Mouse (Mus musculus) megakaryocyte, adult 5-6 weeks (primary cell): ENCODE measurements around the gene Cyp2f2. TPM values are rescaled to one million over a fixed set of nuclear protein-coding genes. Genes with fewer than 3 reads are reported as not detected.

ENCODE experiments used
- ATAC-seq: 2 replicates; pipeline ENCODE4 v1.8.0; 2016; ENCODE audit warnings: mild to moderate bottlenecking, inconsistent platforms; ENCODE audit not compliant: poor library complexity, severe bottlenecking
- total RNA-seq, 2 experiments: library from RNA; stranded (forward) in 1 of 2; stranded (reverse) in 1 of 2; fragments of 153-499, 151-499 nt in 1 of 2; fragments of 221-1000, 200-1000 nt in 1 of 2; gene quantifications; 2 replicates each; pipeline versions ENCODE4 v1.2.3 to v1.2.4; 2015 to 2017

Cyp2f2 gene
- total RNA-seq, 2 experiments from 2014 or later: not detected

GRCm38 (mm10) chr7:27174896-27175295 lies 55.2 kb downstream of the Cyp2f2 start:
- no peak for ATAC-seq

- 0 out of 2 replicates have a peak, but pooled peaks have one; percentile 1 for ATAC-seq
These were observed 58.2 kb downstream of the Cyp2f2 start for GRCm38 (mm10) chr7:27177942-27178323.

- ATAC-seq: peak; percentile 93
These were observed 58.9 kb downstream of the Cyp2f2 start, which contains the start of gene Rab4b for GRCm38 (mm10) chr7:27178324-27179216. TSS of gene Rab4b (minus strand) at chr7:27178896.

GRCm38 (mm10) chr7:27179217-27179918 lies 59.7 kb downstream of the Cyp2f2 start:
- no peak for ATAC-seq

GRCm38 (mm10) chr7:27180036-27180435 lies 60.3 kb downstream of the Cyp2f2 start:
- no peak for ATAC-seq

- no peak for ATAC-seq
These were observed 61.4 kb downstream of the Cyp2f2 start, which contains the start of the genes Gm21983 and Mia for GRCm38 (mm10) chr7:27180837-27181695. TSS of gene Gm21983 (minus strand) at chr7:27181086. TSS of gene Mia (minus strand) at chr7:27181157.

GRCm38 (mm10) chr7:27182498-27182897 lies 62.8 kb downstream of the Cyp2f2 start:
- no peak for ATAC-seq

Other genes with a start within 250 kb of the Cyp2f2 start
- gene Cyp2a22, start 180.5 kb upstream of the Cyp2f2 start, total RNA-seq (2015): not detected in 2 replicates
- gene Cyp2a22, start 180.5 kb upstream of the Cyp2f2 start, total RNA-seq (2017): not detected in 2 replicates
- not detected in 2 replicates for gene Cyp2a12, start 90.8 kb upstream of the Cyp2f2 start, total RNA-seq (2015)
- not detected in 2 replicates for gene Cyp2a12, start 90.8 kb upstream of the Cyp2f2 start, total RNA-seq (2017)
- not detected in 2 replicates for gene Cyp2t4, start 33.8 kb downstream of the Cyp2f2 start, total RNA-seq (2015)
- not detected in 2 replicates for gene Cyp2t4, start 33.8 kb downstream of the Cyp2f2 start, total RNA-seq (2017)
- gene Egln2, start 46.9 kb downstream of the Cyp2f2 start, total RNA-seq (2015): 11.1 and 12.5 TPM in 2 replicates
- 22.2 and 29.6 TPM in 2 replicates for gene Egln2, start 46.9 kb downstream of the Cyp2f2 start, total RNA-seq (2017)
- gene Rab4b, start 59.0 kb downstream of the Cyp2f2 start, total RNA-seq (2015): 65.7 and 73.7 TPM in 2 replicates
- 26.8 and 30.4 TPM in 2 replicates for gene Rab4b, start 59.0 kb downstream of the Cyp2f2 start, total RNA-seq (2017)
- gene Gm21983, start 61.2 kb downstream of the Cyp2f2 start, total RNA-seq (2015): not detected in 2 replicates
- gene Gm21983, start 61.2 kb downstream of the Cyp2f2 start, total RNA-seq (2017): not detected in 2 replicates
- not detected in 2 replicates for gene Mia, start 61.2 kb downstream of the Cyp2f2 start, total RNA-seq (2015)
- gene Mia, start 61.2 kb downstream of the Cyp2f2 start, total RNA-seq (2017): not detected in 2 replicates
- 4.0 and 8.5 TPM in 2 replicates for gene BC024978, start 75.9 kb downstream of the Cyp2f2 start, total RNA-seq (2015)
- 0.51 and 0.73 TPM in 2 replicates for gene BC024978, start 75.9 kb downstream of the Cyp2f2 start, total RNA-seq (2017)
- 110 and 125 TPM in 2 replicates for gene Snrpa, start 76.4 kb downstream of the Cyp2f2 start, total RNA-seq (2015)
- gene Snrpa, start 76.4 kb downstream of the Cyp2f2 start, total RNA-seq (2017): 51.9 and 68.6 TPM in 2 replicates
- 1.6 and 2.7 TPM in 2 replicates for gene Itpkc, start 108.8 kb downstream of the Cyp2f2 start, total RNA-seq (2015)
- gene Itpkc, start 108.8 kb downstream of the Cyp2f2 start, total RNA-seq (2017): 1.6 and 4.7 TPM in 2 replicates
- gene Coq8b, start 113.1 kb downstream of the Cyp2f2 start, total RNA-seq (2015): 12.0 and 16.8 TPM in 2 replicates
- 7.5 and 15.2 TPM in 2 replicates for gene Coq8b, start 113.1 kb downstream of the Cyp2f2 start, total RNA-seq (2017)
- gene Numbl, start 138.5 kb downstream of the Cyp2f2 start, total RNA-seq (2015): 2.8 and 4.3 TPM in 2 replicates
- 2.5 and 2.6 TPM in 2 replicates for gene Numbl, start 138.5 kb downstream of the Cyp2f2 start, total RNA-seq (2017)
- not detected in 2 replicates for gene Ltbp4, start 217.8 kb downstream of the Cyp2f2 start, total RNA-seq (2015)
- not detected in 2 replicates for gene Ltbp4, start 217.8 kb downstream of the Cyp2f2 start, total RNA-seq (2017)
- 42.6 and 43.6 TPM in 2 replicates for gene Shkbp1, start 236.1 kb downstream of the Cyp2f2 start, total RNA-seq (2015)
- 30.9 and 34.0 TPM in 2 replicates for gene Shkbp1, start 236.1 kb downstream of the Cyp2f2 start, total RNA-seq (2017)
- not detected in 2 replicates for gene Gm20479, start 237.5 kb downstream of the Cyp2f2 start, total RNA-seq (2015)
- gene Gm20479, start 237.5 kb downstream of the Cyp2f2 start, total RNA-seq (2017): not detected in 2 replicates